Mouse (Mus musculus): Measurements from ENCODE around the gene A730061H03Rik. TPM values are rescaled to one million over a fixed set of nuclear protein-coding genes. Genes with fewer than 3 reads are reported as not detected.
A peak's percentile ranks its signal among the peaks of the same experiment; 100 is the strongest.

A730061H03Rik gene
- polyA plus RNA-seq, 1 experiment, result not detected

DNA sequence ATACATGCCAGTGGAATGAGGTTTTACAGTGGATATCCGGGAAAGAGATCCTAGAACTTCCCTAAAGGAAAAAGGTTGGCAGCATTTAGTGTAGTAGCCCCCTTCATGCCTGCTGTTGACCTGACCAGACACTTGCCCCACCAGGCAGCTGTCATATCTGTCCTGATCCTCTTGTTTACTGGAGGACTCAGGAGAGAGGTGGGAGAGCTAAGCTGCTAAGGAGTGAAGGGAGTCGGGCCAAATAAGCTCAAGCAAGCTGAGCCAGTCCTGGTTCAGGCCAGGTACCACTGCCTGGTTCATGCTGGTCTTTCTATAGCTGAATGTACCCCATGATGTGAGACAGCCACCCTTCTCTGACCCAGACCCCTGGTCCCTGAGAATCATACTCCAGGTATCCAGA lies 33.5 kb downstream of the A730061H03Rik start:
- H3K36me3 ChIP-seq (replicated peaks; ENCODE audit: low read length), result no peaks in the 10 kb centered on the region
- no peak overlapping the region for H3K4me3 ChIP-seq (replicated peaks)
- H3K27me3 ChIP-seq (replicated peaks), result peaks cover 60% of the 10 kb centered on the region
- TF ChIP-seq GATA1 (IDR thresholded peaks at IDR 0.05; ENCODE audit: borderline replicate concordance, low read length), result no peak
- TF ChIP-seq FLI1 (IDR thresholded peaks at IDR 0.05; ENCODE audit: low read length), result no peak
- peaks cover 12% of the 10 kb centered on the region for H3K4me1 ChIP-seq
- no peaks in the 10 kb centered on the region for H3K9me3 ChIP-seq

DNA sequence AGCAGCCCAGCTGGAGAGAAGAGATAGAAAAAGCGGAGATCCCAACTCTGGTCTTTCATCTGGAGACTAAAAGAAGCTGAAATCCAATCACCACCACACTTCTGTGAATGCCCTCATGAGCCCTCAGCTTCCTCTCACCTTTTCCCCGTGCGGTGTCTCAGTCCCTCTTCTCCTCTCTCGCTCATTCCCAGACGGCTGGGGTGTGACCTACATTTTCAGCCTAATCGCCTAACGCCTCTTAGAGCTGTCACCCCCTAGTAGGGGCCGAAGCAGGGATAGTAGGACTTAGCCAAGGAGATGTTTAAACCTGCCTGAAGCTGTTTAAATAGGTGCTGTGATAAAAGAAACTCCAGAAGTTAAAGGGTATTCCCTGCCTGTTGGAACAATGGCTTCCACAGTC lies 35.4 kb downstream of the A730061H03Rik start, which contains the start of gene Nrl:
Nrl (minus strand) TSS at position 197 of the 400 bp plus-strand sequence.
- no peak for TF ChIP-seq FLI1 (IDR thresholded peaks at IDR 0.05; ENCODE audit: low read length)
- no peak for TF ChIP-seq GATA1 (IDR thresholded peaks at IDR 0.05; ENCODE audit: borderline replicate concordance, low read length)
- Histone ChIP-seq H3K36me3 (replicated peaks; ENCODE audit: low read length) (no peaks in the 10 kb centered on the region), H3K4me1 (peaks cover 15% of the 10 kb centered on the region), H3K4me3 (replicated peaks) (no peak within 1 kb of the TSS), H3K27me3 (replicated peaks) (peaks cover 72% of the 10 kb centered on the region), H3K9me3 (no peaks in the 10 kb centered on the region)

DNA sequence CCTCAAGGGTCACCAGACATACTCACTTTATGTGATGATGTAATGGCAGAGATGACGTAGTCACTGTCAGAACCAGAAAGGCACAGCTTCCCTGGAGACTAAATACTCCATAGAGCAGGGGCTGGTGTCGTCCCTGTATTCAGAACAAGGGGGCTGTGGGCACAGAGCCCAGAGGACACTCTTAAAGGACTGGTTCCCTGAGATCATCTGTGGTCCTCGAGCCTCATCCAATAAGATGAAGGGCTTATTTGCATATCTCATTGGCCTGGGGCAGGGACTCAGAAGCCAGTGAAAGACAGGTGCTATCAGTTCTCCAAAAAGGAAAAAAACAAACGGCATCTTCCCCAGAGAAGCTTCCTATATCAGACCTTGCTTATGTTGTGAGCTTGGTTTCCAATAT lies 36.1 kb downstream of the A730061H03Rik start:
- Histone ChIP-seq H3K36me3 (replicated peaks; ENCODE audit: low read length) (no peaks in the 10 kb centered on the region), H3K27me3 (replicated peaks) (peaks cover 72% of the 10 kb centered on the region), H3K4me1 (peaks cover 15% of the 10 kb centered on the region), H3K4me3 (replicated peaks) (no peak overlapping the region), H3K9me3 (no peaks in the 10 kb centered on the region)
- TF ChIP-seq FLI1 (IDR thresholded peaks at IDR 0.05; ENCODE audit: low read length) (no peak), GATA1 (IDR thresholded peaks at IDR 0.05; ENCODE audit: borderline replicate concordance, low read length) (no peak)

DNA sequence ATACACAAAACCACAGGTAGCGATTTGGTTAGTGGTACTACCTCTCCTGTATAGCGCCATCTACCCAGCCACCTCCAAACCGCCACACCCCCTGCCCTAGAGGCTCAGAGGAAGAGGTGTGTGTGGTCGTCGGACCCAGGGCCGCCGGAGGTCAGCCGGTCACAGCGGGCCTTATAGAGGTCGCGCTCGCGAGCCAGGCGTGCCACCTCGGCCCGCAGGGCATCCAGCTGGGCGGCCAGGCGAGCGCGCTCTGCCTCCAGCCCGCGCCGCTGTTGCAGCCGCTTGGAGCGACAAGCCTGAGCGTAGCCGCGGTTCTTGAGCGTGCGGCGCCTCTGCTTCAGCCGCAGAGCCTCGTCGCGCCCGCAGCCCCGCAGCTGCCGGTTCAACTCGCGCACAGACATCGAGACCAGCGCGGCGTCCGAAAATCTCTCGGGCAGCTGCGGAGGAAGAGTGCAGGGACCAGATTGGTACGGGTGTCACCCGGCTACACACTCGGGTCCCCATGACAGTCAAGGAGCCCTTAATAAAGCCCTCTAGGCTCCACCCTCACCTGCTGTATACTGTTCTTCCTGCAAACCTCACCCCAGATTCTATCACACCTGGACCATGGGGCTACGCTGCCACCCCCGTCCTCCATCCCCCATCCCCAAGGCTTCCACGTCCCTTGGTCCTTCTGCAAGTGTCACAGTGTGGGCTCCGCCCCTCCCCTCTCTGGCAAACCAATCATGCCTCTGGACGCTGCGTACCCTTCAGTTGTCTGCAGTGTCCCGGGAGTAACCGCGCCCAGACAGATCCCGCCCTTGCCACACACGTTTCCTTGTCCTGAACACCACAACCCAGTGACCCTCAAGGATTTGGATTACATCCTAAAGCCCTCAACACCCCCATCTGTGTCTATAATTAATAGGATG lies 39.5 kb downstream of the A730061H03Rik start:
- Histone ChIP-seq H3K4me1 (peaks cover 11% of the 10 kb centered on the region), H3K9me3 (no peaks in the 10 kb centered on the region), H3K4me3 (replicated peaks) (peak overlapping the region; percentile 80), H3K27me3 (replicated peaks) (peaks cover 96% of the 10 kb centered on the region), H3K36me3 (replicated peaks; ENCODE audit: low read length) (no peaks in the 10 kb centered on the region)
- TF ChIP-seq FLI1 (IDR thresholded peaks at IDR 0.05; ENCODE audit: low read length) (no peak), GATA1 (IDR thresholded peaks at IDR 0.05; ENCODE audit: borderline replicate concordance, low read length) (no peak)

DNA sequence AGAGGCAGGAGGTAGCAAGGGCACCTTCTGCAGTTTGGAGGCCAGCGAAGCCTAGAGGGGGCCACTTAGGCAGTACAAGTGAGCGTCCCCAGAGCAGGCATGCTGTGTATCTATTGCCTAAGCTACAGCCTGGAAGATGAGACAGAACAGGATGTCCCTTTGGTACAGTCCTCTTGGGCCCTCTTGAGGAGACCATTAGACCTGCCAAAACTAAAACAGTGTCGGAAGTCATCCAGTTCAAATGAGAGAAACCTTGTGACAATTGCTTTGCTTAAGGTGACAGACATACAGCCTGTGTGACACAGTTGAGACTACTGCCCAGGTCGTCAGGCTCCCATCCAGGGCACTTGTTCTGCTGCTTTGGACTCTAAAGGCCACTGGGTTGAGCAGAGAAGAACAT lies 40.6 kb downstream of the A730061H03Rik start:
- H3K27me3 ChIP-seq (replicated peaks), result peaks cover 95% of the 10 kb centered on the region
- TF ChIP-seq FLI1 (IDR thresholded peaks at IDR 0.05; ENCODE audit: low read length), result no peak
- no peak for TF ChIP-seq GATA1 (IDR thresholded peaks at IDR 0.05; ENCODE audit: borderline replicate concordance, low read length)

DNA sequence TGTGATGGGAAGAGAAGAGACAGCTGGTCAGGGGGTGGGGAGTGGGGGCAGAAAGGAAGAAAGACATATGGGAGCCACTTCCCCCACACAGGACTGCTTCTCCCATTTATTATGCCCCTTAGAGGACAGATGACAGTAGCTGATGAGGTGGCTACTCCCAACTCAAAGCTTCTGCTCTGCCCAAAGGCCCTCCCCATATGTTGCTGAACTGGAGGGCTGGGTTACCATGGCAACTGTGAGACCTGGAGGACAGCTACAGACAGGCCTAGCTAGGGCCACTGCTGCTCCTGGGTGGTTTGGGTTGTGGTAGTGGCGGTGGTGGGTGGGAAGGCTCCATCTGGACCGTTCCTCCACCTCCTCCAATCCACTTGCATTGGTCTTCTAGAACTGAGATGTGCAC lies 41.3 kb downstream of the A730061H03Rik start:
- TF ChIP-seq FLI1 (IDR thresholded peaks at IDR 0.05; ENCODE audit: low read length) (no peak), GATA1 (IDR thresholded peaks at IDR 0.05; ENCODE audit: borderline replicate concordance, low read length) (no peak)
- H3K9me3 ChIP-seq, result no peaks in the 10 kb centered on the region
- H3K4me3 ChIP-seq (replicated peaks), result no peak overlapping the region
- H3K27me3 ChIP-seq (replicated peaks), result peaks cover 94% of the 10 kb centered on the region
- H3K36me3 ChIP-seq (replicated peaks; ENCODE audit: low read length), result no peaks in the 10 kb centered on the region
- peaks cover 14% of the 10 kb centered on the region for H3K4me1 ChIP-seq

More for the DNA sequence above, 40.6 kb downstream of the A730061H03Rik start:
- Histone ChIP-seq H3K4me1 (peaks cover 11% of the 10 kb centered on the region), H3K36me3 (replicated peaks; ENCODE audit: low read length) (no peaks in the 10 kb centered on the region), H3K4me3 (replicated peaks) (no peak overlapping the region), H3K9me3 (no peaks in the 10 kb centered on the region)

DNA sequence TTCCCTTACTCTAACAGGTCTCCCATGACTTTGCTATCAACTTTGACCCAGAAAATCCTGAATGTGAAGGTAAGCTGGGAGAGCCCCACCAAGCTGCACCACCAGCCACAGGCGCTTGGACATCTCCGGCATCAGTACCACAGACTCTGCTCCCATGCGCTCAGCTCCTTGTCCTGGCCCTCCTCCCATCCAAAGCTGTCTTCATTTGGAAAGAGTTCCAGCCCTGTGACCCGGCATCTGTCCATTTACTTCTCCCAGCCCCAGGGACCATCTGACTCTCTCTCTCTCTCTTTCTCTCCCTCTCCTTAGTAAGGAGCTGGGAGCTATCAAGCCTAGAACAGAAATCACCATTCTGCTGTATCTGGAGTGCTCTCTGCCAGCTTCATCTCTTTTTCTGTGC lies 44.4 kb downstream of the A730061H03Rik start:
- peaks cover 16% of the 10 kb centered on the region for H3K4me1 ChIP-seq
- no peaks in the 10 kb centered on the region for H3K36me3 ChIP-seq (replicated peaks; ENCODE audit: low read length)
- no peak for TF ChIP-seq GATA1 (IDR thresholded peaks at IDR 0.05; ENCODE audit: borderline replicate concordance, low read length)
- no peak for TF ChIP-seq FLI1 (IDR thresholded peaks at IDR 0.05; ENCODE audit: low read length)
- no peaks in the 10 kb centered on the region for H3K9me3 ChIP-seq
- peaks cover 95% of the 10 kb centered on the region for H3K27me3 ChIP-seq (replicated peaks)
- no peak overlapping the region for H3K4me3 ChIP-seq (replicated peaks)

DNA sequence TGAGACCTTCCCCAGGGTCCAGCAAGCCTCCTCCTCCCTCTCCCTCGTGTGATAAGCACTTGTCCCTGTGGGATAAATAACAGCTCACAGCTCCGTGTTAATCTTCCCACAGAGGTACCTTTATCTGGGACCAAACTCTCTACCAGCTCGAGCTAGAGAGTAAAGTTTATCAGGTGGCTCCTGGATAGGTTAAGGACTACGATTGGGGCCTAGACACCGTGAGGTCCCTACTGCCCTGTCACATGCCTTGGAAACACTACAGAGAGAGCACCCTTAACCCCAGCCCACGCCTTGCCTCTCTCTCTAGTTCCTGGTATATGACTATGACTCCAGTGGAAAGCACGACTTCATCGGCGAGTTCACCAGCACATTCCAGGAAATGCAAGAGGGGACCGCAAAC lies 46.3 kb downstream of the A730061H03Rik start:
- Histone ChIP-seq H3K27me3 (replicated peaks) (peaks cover 95% of the 10 kb centered on the region), H3K36me3 (replicated peaks; ENCODE audit: low read length) (no peaks in the 10 kb centered on the region), H3K4me3 (replicated peaks) (no peak overlapping the region), H3K4me1 (peaks cover 10% of the 10 kb centered on the region), H3K9me3 (no peaks in the 10 kb centered on the region)
- TF ChIP-seq GATA1 (IDR thresholded peaks at IDR 0.05; ENCODE audit: borderline replicate concordance, low read length) (no peak), FLI1 (IDR thresholded peaks at IDR 0.05; ENCODE audit: low read length) (no peak)

DNA sequence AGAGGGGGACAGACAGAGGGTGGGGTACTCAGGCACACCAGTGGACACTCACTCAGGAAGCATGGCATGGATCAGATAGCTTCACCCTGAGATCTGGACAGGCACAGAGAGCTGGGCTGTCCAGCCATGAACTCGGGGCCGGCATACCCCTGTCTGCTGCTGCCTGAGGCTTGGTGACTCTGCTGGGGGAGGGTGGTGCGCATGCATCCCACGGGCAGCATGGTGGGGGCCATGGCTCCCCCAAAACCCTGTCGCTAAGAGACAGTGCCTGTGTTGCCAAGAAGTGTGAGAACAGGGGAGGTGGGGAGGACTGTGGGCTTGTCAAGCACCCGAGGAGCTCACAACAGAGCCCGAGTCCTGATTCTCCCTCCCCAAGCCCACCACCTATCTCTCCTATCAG lies 49.2 kb downstream of the A730061H03Rik start:
- H3K27me3 ChIP-seq (replicated peaks), result peaks cover 93% of the 10 kb centered on the region
- no peaks in the 10 kb centered on the region for H3K36me3 ChIP-seq (replicated peaks; ENCODE audit: low read length)

DNA sequence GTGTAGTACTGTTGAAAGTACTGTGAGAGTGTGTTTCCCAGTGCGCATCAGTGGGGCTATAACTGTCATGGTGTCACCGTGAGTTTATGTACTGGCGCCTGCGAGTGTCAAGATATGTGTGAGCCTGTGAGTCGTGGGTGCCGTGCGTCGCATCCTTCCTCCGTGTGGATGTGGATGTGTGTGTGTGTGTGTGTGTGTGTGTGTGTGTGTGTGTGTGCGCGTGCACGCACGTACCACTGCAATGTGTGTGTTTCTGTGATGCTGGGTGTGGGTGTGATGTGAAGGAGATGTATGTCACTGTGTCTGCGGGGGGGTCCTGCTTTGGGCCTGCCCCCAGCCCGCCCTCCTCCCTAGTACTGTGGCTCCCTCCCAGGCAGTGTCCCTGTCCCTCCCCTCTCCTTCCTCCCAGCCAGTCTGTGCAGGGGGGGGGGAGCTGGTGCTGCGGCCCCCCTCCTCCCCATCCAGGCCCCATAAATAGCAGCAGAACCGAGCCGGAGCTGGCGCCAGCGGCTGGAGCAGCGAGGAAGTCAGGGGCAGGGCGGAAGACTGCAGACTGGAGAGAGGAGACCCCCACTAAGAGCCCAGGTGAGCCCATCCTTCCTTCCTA lies 50.0 kb downstream of the A730061H03Rik start, which contains the start of gene Cpne6:
Cpne6 (plus strand) TSS at position 321 of the 607 bp plus-strand sequence.
- TF ChIP-seq FLI1 (IDR thresholded peaks at IDR 0.05; ENCODE audit: low read length) (no peak), GATA1 (IDR thresholded peaks at IDR 0.05; ENCODE audit: borderline replicate concordance, low read length) (no peak)
- no peaks in the 10 kb centered on the region for H3K36me3 ChIP-seq (replicated peaks; ENCODE audit: low read length)
- H3K9me3 ChIP-seq, result no peaks in the 10 kb centered on the region
- H3K4me1 ChIP-seq, result peaks cover 10% of the 10 kb centered on the region
- peaks cover 91% of the 10 kb centered on the region for H3K27me3 ChIP-seq (replicated peaks)
- no peak within 1 kb of the TSS for H3K4me3 ChIP-seq (replicated peaks)

More for the DNA sequence above, 49.2 kb downstream of the A730061H03Rik start:
- no peak for TF ChIP-seq GATA1 (IDR thresholded peaks at IDR 0.05; ENCODE audit: borderline replicate concordance, low read length)
- TF ChIP-seq FLI1 (IDR thresholded peaks at IDR 0.05; ENCODE audit: low read length), result no peak
- Histone ChIP-seq H3K9me3 (no peaks in the 10 kb centered on the region), H3K4me1 (peaks cover 10% of the 10 kb centered on the region), H3K4me3 (replicated peaks) (no peak overlapping the region)

Other genes with a start within 250 kb of the A730061H03Rik start
- gene Dhrs4, start 81.6 kb downstream of the A730061H03Rik start, polyA plus RNA-seq (2012; ENCODE audit: insufficient read depth, low replicate concordance), result 17.5 and 33.7 TPM in 2 replicates
- 1.9 TPM in 1 of 2 replicates, not detected in the other for gene Carmil3, start 69.8 kb downstream of the A730061H03Rik start, polyA plus RNA-seq (2012; ENCODE audit: insufficient read depth, low replicate concordance)
- gene Cpne6, start 50.0 kb downstream of the A730061H03Rik start, polyA plus RNA-seq (2012; ENCODE audit: insufficient read depth, low replicate concordance), result not detected in 2 replicates
- not detected in 2 replicates for gene Nrl, start 35.4 kb downstream of the A730061H03Rik start, polyA plus RNA-seq (2012; ENCODE audit: insufficient read depth, low replicate concordance)
- 19.1 and 50.7 TPM in 2 replicates for gene Pck2, start 20.1 kb downstream of the A730061H03Rik start, polyA plus RNA-seq (2012; ENCODE audit: insufficient read depth, low replicate concordance)
- gene Dcaf11, start 400 bp downstream of the A730061H03Rik start, polyA plus RNA-seq (2012; ENCODE audit: insufficient read depth, low replicate concordance), result 11.5 and 17.6 TPM in 2 replicates
- not detected in 2 replicates for gene Fitm1, start 15.2 kb upstream of the A730061H03Rik start, polyA plus RNA-seq (2012; ENCODE audit: insufficient read depth, low replicate concordance)
- gene Psme1, start 17.7 kb upstream of the A730061H03Rik start, polyA plus RNA-seq (2012; ENCODE audit: insufficient read depth, low replicate concordance), result 66.3 and 162 TPM in 2 replicates
- gene Emc9, start 24.9 kb upstream of the A730061H03Rik start, polyA plus RNA-seq (2012; ENCODE audit: insufficient read depth, low replicate concordance), result 2.0 and 18.9 TPM in 2 replicates
- 23.2 and 78.2 TPM in 2 replicates for gene Psme2, start 30.7 kb upstream of the A730061H03Rik start, polyA plus RNA-seq (2012; ENCODE audit: insufficient read depth, low replicate concordance)
- 17.1 and 20.4 TPM in 2 replicates for gene Rnf31, start 31.3 kb upstream of the A730061H03Rik start, polyA plus RNA-seq (2012; ENCODE audit: insufficient read depth, low replicate concordance)
- 40.0 and 114 TPM in 2 replicates for gene Irf9, start 43.2 kb upstream of the A730061H03Rik start, polyA plus RNA-seq (2012; ENCODE audit: insufficient read depth, low replicate concordance)
- gene Rec8, start 57.6 kb upstream of the A730061H03Rik start, polyA plus RNA-seq (2012; ENCODE audit: insufficient read depth, low replicate concordance), result 1.4 and 9.7 TPM in 2 replicates
- 12.4 and 38.3 TPM in 2 replicates for gene Ipo4, start 75.6 kb upstream of the A730061H03Rik start, polyA plus RNA-seq (2012; ENCODE audit: insufficient read depth, low replicate concordance)
- 0.64 and 4.9 TPM in 2 replicates for gene Gm49378, start 77.5 kb upstream of the A730061H03Rik start, polyA plus RNA-seq (2012; ENCODE audit: insufficient read depth, low replicate concordance)
- gene Tm9sf1, start 83.4 kb upstream of the A730061H03Rik start, polyA plus RNA-seq (2012; ENCODE audit: insufficient read depth, low replicate concordance), result 5.8 and 9.0 TPM in 2 replicates
- gene Tssk4, start 89.8 kb upstream of the A730061H03Rik start, polyA plus RNA-seq (2012; ENCODE audit: insufficient read depth, low replicate concordance), result 0.23 TPM in 1 of 2 replicates, not detected in the other
- 3.3 and 20.1 TPM in 2 replicates for gene Mdp1, start 100.1 kb upstream of the A730061H03Rik start, polyA plus RNA-seq (2012; ENCODE audit: insufficient read depth, low replicate concordance)
- gene Gmpr2, start 111.5 kb upstream of the A730061H03Rik start, polyA plus RNA-seq (2012; ENCODE audit: insufficient read depth, low replicate concordance), result 12.5 and 39.5 TPM in 2 replicates
- 10.8 and 102 TPM in 2 replicates for gene Nedd8, start 111.7 kb upstream of the A730061H03Rik start, polyA plus RNA-seq (2012; ENCODE audit: insufficient read depth, low replicate concordance)
- gene Tinf2, start 121.4 kb upstream of the A730061H03Rik start, polyA plus RNA-seq (2012; ENCODE audit: insufficient read depth, low replicate concordance), result 15.6 and 18.7 TPM in 2 replicates
- gene Tgm1, start 153.5 kb upstream of the A730061H03Rik start, polyA plus RNA-seq (2012; ENCODE audit: insufficient read depth, low replicate concordance), result 1.1 and 2.7 TPM in 2 replicates
- gene Rabggta, start 161.9 kb upstream of the A730061H03Rik start, polyA plus RNA-seq (2012; ENCODE audit: insufficient read depth, low replicate concordance), result 9.5 and 9.9 TPM in 2 replicates
- gene Dhrs1, start 185.3 kb upstream of the A730061H03Rik start, polyA plus RNA-seq (2012; ENCODE audit: insufficient read depth, low replicate concordance), result 1.2 and 3.7 TPM in 2 replicates
- gene Nop9, start 185.3 kb upstream of the A730061H03Rik start, polyA plus RNA-seq (2012; ENCODE audit: insufficient read depth, low replicate concordance), result 18.3 and 25.1 TPM in 2 replicates
- 1.5 and 3.3 TPM in 2 replicates for gene Cideb, start 198.1 kb upstream of the A730061H03Rik start, polyA plus RNA-seq (2012; ENCODE audit: insufficient read depth, low replicate concordance)
- 3.2 and 5.6 TPM in 2 replicates for gene Ltb4r2, start 201.0 kb upstream of the A730061H03Rik start, polyA plus RNA-seq (2012; ENCODE audit: insufficient read depth, low replicate concordance)
- gene Ltb4r1, start 205.6 kb upstream of the A730061H03Rik start, polyA plus RNA-seq (2012; ENCODE audit: insufficient read depth, low replicate concordance), result 24.2 and 36.1 TPM in 2 replicates
- not detected in 2 replicates for gene Adcy4, start 223.7 kb upstream of the A730061H03Rik start, polyA plus RNA-seq (2012; ENCODE audit: insufficient read depth, low replicate concordance)
- gene Ripk3, start 228.5 kb upstream of the A730061H03Rik start, polyA plus RNA-seq (2012; ENCODE audit: insufficient read depth, low replicate concordance), result 38.4 and 95.9 TPM in 2 replicates